Mouse (Mus musculus) hindbrain, embryonic 10.5 days (tissue): ENCODE results near the gene Mdh1. TPM values are rescaled to one million over a fixed set of nuclear protein-coding genes. Genes with fewer than 3 reads are reported as not detected.
"Not testable (repeated sequence)": the region's sequence is repeated elsewhere in the genome, so short reads cannot be mapped to it uniquely, and the experiment has no call there.

Source experiments
- DNase-seq: peaks from one replicate; pipeline ENCODE4 v3.0.0-alpha.2; 2017; ENCODE audit warnings: low spot score
- H3K27ac ChIP-seq: fragments of 300-500 bp; sonication (generic); 2 replicates; pipeline ENCODE4 v1.5.1; 2016; ENCODE audit warnings: mild to moderate bottlenecking, moderate library complexity
- H3K27me3 ChIP-seq: fragments of 300-500 bp; sonication (generic); 2 replicates; pipeline ENCODE4 v1.6.1; 2016; ENCODE audit warnings: mild to moderate bottlenecking; ENCODE audit not compliant: poor library complexity, insufficient read depth, severe bottlenecking
- H3K36me3 ChIP-seq: fragments of 300-500 bp; sonication (generic); 2 replicates; pipeline ENCODE4 v1.6.1; 2016; ENCODE audit warnings: mild to moderate bottlenecking, moderate library complexity
- H3K4me1 ChIP-seq: fragments of 300-500 bp; sonication (generic); replicated peaks from 2 replicates; pipeline ENCODE4 v1.6.1; 2016; ENCODE audit warnings: mild to moderate bottlenecking
- H3K4me3 ChIP-seq: fragments of 300-500 bp; sonication (generic); 2 replicates; pipeline ENCODE4 v1.5.1; 2016; ENCODE audit warnings: mild to moderate bottlenecking, moderate library complexity
- H3K9me3 ChIP-seq: fragments of 300-500 bp; sonication (generic); 2 replicates; pipeline ENCODE4 v1.6.1; 2016; ENCODE audit warnings: mild to moderate bottlenecking, moderate library complexity
- WGBS: fragments of 180-500 bp; shearing (Covaris S2); methylation state at CpG from one replicate; pipeline ENCODE4 v1.1.7; 2016; 5-methylcytosine and 5-hydroxymethylcytosine counted together
- polyA plus RNA-seq: library from polyadenylated mRNA; unstranded; fragments of >200 nt; fragmentation: Nextera tagmentation; extraction: Ambion mirVana; gene quantifications from 2 replicates; pipeline ENCODE4 v1.2.1, GENCODE M21; 2016

Mdh1 gene
- polyA plus RNA-seq, 1 experiment from 2014 or later = 415 TPM

- Histone ChIP-seq H3K4me3 (no peak overlapping the region), H3K27me3 (no peaks in the 10 kb centered on the region), H3K9me3 (no peaks in the 10 kb centered on the region), H3K36me3 (no peaks in the 10 kb centered on the region), H3K4me1 (no peaks in the 10 kb centered on the region), H3K27ac (no peak overlapping the region)
- WGBS = 71% methylated on average over 2 of the region's 2 CpGs
- no peak for DNase-seq
These were observed 32.1 kb downstream of the Mdh1 start for GRCm38 (mm10) chr11:21540072-21540471.

- H3K4me1 ChIP-seq, DNase-seq, H3K36me3 ChIP-seq, H3K9me3 ChIP-seq, H3K4me3 ChIP-seq, H3K27ac ChIP-seq, H3K27me3 ChIP-seq: not testable (repeated sequence)
- 90% methylated on average over 2 of the region's 2 CpGs for WGBS
These were observed 41.3 kb downstream of the Mdh1 start for GRCm38 (mm10) chr11:21530856-21531255.

DNA sequence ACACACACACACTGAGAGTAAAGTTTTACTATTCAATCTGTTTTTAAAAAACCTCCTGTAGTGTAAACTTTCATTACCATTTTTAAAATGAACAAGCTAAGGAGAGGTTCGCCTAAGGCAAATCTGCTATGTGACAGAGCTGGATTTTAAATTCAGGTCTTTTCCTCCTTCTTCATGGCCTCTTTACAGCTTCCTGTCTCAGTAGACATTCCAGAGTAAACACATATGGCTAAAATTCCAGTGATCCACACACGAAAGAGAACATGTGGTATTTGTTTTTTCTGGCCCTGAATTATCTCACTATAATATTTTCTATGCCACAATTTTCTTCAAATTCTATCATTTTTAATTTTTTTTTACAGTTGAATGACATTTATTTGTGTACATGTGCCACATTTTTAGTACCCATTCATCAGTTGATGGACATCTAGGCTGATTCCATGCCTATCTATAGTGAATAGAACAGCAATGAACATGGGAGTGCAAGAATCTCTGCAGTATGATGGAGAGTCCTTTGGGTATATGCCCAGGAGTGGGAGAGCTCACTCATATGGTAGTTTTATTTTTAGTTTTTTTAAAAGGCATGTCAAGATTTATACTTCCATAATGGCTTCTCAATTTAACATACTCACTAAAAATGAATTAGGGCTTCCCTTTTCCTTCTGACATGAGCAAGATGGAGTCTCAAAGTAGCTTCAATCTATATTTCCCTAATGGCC is 43.3 kb downstream of the Mdh1 start:
- WGBS = 76% methylated on average over 2 of the region's 2 CpGs
- Histone ChIP-seq H3K36me3 (no peaks in the 10 kb centered on the region), H3K9me3 (no peaks in the 10 kb centered on the region), H3K4me3 (no peak overlapping the region), H3K27ac (no peak overlapping the region), H3K27me3 (no peaks in the 10 kb centered on the region), H3K4me1 (no peaks in the 10 kb centered on the region)
- DNase-seq = no peak

DNA sequence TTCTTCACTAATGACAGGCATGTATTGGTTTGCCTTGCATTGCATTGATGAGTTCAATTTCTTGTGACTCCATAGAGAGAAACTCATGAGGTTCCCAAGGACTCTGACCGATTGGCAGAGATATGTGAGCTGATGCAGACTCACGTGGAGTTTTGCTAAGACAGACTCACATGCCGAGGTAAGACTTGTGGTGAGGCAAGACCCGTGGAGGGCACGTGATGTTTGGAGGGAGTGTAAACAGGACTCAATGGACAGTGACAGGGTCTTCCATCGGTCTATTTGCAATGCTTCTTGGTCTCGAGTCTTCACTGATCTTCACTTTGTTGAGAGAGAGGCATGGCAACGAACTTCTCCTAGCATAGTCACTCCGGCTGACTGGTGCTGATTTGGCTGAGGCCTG is 54.4 kb downstream of the Mdh1 start:
- H3K27me3 ChIP-seq = no peaks in the 10 kb centered on the region
- H3K4me1 ChIP-seq = no peaks in the 10 kb centered on the region
- H3K4me3 ChIP-seq = no peak overlapping the region
- WGBS = 92% methylated on average over 9 of the region's 9 CpGs
- DNase-seq = no peak
- H3K27ac ChIP-seq = no peak overlapping the region
- H3K9me3 ChIP-seq = 0 out of 2 replicates have a peak, but pooled peaks cover 2% of the 10 kb centered on the region
- H3K36me3 ChIP-seq = no peaks in the 10 kb centered on the region

DNA sequence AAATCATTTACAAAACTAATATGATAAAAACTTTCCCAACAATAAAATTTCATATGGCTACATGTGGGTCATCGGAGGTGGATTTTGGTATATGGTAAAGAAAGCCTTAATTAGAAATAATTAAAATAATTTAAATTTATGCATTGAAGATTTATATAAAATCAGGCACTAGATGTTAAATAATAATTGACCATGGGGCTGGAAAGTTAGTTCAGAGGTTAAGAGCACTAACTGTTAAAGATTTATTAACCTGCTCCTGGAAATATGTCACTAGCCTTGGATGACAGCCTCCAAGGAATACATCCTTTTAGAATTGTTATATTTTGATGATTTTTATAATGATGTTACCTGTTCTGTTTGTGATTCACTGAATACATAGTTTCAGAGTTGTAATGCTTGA is 55.8 kb downstream of the Mdh1 start:
- not testable (repeated sequence) for H3K27ac ChIP-seq, H3K36me3 ChIP-seq, H3K9me3 ChIP-seq, DNase-seq, H3K27me3 ChIP-seq, H3K4me1 ChIP-seq, H3K4me3 ChIP-seq
- WGBS = 92% methylated on average over 1 of the region's 1 CpGs

DNA sequence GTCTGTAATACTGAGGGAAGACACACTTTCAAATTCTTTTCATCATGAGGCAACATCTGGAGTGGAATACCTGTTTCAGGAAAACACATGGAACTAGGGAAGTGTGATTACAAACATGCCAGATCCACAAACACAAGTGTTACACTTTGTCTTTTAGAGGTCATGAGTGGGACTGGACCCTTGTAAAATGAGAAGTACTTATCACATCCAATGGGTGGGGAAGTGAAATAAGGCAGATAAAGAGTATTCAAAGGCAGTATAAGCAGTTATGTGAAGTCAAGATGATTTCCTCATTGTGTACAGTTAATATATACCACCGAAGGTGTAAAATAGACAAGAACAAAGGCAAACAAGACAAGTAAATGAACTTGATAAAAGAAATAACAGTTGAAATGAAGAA is 61.6 kb downstream of the Mdh1 start:
- H3K36me3 ChIP-seq, H3K27me3 ChIP-seq, DNase-seq, H3K27ac ChIP-seq, H3K9me3 ChIP-seq, H3K4me3 ChIP-seq, H3K4me1 ChIP-seq: not testable (repeated sequence)
- WGBS = 94% methylated on average over 1 of the region's 1 CpGs

GRCm38 (mm10) chr11:21508713-21509112 is 63.5 kb downstream of the Mdh1 start:
- not testable (repeated sequence) for H3K4me3 ChIP-seq, DNase-seq, H3K27me3 ChIP-seq, H3K4me1 ChIP-seq, H3K36me3 ChIP-seq, H3K27ac ChIP-seq, H3K9me3 ChIP-seq
- WGBS = 75% methylated on average over 1 of the region's 1 CpGs

DNA sequence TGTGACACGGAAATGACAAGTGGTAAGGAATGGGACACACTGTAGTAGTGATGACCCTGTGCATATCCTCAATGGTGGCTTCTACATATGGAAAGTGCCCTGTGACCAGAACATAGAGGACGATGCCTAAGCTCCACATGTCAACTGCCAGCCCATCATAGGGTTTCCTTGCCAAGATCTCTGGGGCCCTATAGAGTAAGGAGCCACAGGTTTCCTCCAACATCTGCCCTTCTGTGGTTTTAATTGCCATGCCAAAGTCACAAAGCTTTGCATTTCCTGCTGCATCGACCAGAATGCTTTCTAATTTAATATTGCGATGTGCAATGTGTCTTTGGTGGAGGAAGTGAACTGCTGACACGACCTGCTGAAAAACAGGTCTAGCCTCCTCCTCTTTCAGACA is 65.1 kb downstream of the Mdh1 start:
- DNase-seq, H3K4me1 ChIP-seq, H3K27ac ChIP-seq, H3K27me3 ChIP-seq, H3K9me3 ChIP-seq, H3K4me3 ChIP-seq, H3K36me3 ChIP-seq: not testable (repeated sequence)
- WGBS = 90% methylated on average over 5 of the region's 5 CpGs

Other genes with a start within 250 kb of the Mdh1 start
- gene Ugp2, start 201.2 kb downstream of the Mdh1 start, polyA plus RNA-seq = 52.2 and 55.7 TPM in 2 replicates
- gene Wdpcp, start 132 bp downstream of the Mdh1 start, polyA plus RNA-seq = 13.8 and 13.9 TPM in 2 replicates